Mouse (Mus musculus) erythroblast, embryonic 14.5 days (primary cell): Measurements from ENCODE around the gene Klk15.
"Not testable (repeated sequence)": the region's sequence is repeated elsewhere in the genome, so short reads cannot be mapped to it uniquely, and the experiment has no call there.

Source experiments
- GATA1 ChIP-seq: IDR thresholded peaks from 2 replicates; pipeline ENCODE4 v1.6.1; 2012; ENCODE audit warnings: low read length, inconsistent platforms, mixed read lengths
- TAL1 ChIP-seq: IDR thresholded peaks from 3 replicates; pipeline ENCODE4 v1.6.1; 2012; ENCODE audit warnings: low read length, inconsistent platforms, mixed read lengths

DNA sequence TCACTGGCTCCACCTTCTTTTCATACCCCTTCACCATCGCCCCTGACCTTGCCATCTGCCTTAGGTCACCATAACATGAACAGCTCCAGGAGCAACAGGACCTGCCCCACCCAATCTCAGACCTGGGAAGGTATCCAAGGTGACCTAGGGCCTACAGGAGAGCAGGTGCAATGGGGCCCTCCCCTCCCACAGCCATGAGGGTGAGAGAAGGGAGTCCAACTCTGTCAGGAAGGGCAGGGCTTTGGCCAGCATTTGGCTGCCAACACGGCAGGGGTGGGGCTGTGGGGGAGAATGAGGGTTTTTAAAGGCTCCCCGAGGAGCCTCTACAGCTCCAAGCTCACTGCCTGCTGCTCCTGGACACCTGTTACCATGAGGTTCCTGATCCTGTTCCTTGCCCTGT is 8.8 kb downstream of the Klk15 start:
- TF ChIP-seq GATA1, TAL1: not testable (repeated sequence)
